Mouse (Mus musculus): ENCODE results near the gene Fgfr2. TPM values are rescaled to one million over a fixed set of nuclear protein-coding genes. Genes with fewer than 3 reads are reported as not detected.

The Fgfr2 gene
- polyA plus RNA-seq, 1 experiment = 0.17 TPM

DNA sequence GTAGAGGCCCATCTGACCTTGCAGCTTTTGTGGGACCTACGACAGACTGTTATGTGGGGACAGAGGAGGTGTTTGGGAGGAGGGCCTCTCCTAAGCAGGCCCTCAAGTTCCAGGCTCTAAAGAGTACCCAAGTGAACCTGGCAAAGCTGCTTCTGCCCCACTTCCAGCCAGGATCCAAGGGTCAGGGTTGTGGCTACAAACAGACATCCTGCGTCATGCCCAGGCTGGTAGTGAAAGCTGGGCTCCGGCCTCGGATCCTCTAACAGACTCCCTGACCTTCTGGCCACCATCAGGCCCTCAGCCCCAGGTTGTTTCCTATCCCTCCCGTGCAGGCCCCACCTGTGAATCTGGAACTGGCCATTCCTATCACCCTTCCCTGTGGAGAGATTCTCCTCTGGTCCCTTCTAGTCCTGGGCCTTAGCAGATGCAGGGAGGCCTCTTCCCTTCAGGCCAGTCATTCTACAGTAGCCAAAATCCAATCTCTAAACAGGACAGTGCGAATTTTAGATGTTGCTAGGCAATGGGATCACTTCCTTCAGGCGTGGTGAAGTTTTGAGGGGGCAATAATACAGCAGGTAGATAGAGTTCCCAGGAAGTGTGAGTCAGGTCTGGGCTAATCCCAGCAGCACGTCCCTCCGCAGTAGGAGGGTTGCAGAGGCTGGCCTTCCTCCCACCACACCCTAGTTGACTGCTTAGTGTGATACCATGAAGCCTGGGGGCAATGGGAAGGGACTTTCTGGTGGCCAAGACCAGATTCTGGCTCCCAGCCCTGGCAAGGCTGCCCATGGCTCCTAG lies 419.4 kb downstream of the Fgfr2 start:
- H3K79me2 ChIP-seq (ENCODE audit: control insufficient read depth, insufficient read depth) = no peaks in the 10 kb centered on the region
- TF ChIP-seq REST (IDR thresholded peaks at IDR 0.05; ENCODE audit: insufficient read depth, insufficient read length) (no peak), MYOG (IDR thresholded peaks at IDR 0.05; ENCODE audit: control insufficient read depth in 1 of 3, insufficient read depth in 1 of 3, insufficient read length in 2 of 3, low read depth in 2 of 3) (peak in 1 of 3 experiments; percentile 9)
- no peak overlapping the region for H3ac ChIP-seq (ENCODE audit: control insufficient read depth, insufficient read length)
- no peaks in the 10 kb centered on the region for H3K27me3 ChIP-seq (ENCODE audit: control insufficient read depth, insufficient read depth, insufficient read length)
- no peak overlapping the region for H3K4me3 ChIP-seq
- no peak overlapping the region for H3K4me2 ChIP-seq (ENCODE audit: low read depth)
- no peaks in the 10 kb centered on the region for H3K36me3 ChIP-seq (ENCODE audit: control insufficient read depth, insufficient read depth)

DNA sequence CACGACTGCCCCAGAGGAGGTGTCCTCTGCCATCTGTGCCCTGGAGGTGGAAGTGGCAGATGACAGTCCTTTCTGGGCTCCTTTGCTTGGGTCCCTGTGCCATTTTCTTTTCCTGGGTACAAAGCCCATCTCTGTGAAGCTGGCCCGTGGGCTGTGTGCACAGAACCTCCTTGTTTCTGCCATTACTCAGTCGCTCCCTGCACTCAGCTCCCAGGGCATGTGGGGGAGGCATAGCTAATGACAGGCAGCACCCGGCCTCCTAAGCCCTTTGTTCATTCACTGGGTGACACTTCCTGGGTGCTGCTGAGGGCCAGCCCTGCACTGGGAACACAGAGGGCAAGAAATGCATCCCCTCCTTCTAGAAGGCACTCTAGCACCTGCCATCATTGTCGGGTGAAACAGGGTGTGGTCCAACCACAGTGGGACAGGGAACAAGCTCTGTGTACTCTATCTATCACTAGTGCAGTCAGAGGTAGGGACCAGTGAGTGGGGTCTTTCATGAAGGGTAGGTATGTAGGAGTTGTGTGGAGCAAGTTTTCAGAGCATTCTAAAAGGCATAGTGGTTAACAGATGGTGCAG lies 420.6 kb downstream of the Fgfr2 start:
- Histone ChIP-seq H3K27me3 (ENCODE audit: control insufficient read depth, insufficient read depth, insufficient read length) (no peaks in the 10 kb centered on the region), H3ac (ENCODE audit: control insufficient read depth, insufficient read length) (no peak overlapping the region), H3K4me3 (no peak overlapping the region), H3K79me2 (ENCODE audit: control insufficient read depth, insufficient read depth) (no peaks in the 10 kb centered on the region), H3K4me2 (ENCODE audit: low read depth) (peak overlapping the region; percentile 8), H3K36me3 (ENCODE audit: control insufficient read depth, insufficient read depth) (no peaks in the 10 kb centered on the region)
- TF ChIP-seq MYOG (IDR thresholded peaks at IDR 0.05; ENCODE audit: control insufficient read depth in 1 of 3, insufficient read depth in 1 of 3, insufficient read length in 2 of 3, low read depth in 2 of 3) = peak in 2 of 3 experiments; percentile 32 to 61
- no peak for TF ChIP-seq TCF3 (IDR thresholded peaks at IDR 0.05; ENCODE audit: insufficient read length, low read depth)
- no peak for TF ChIP-seq POLR2AphosphoS2 (IDR thresholded peaks at IDR 0.05; ENCODE audit: insufficient read length, low read depth)
- peak in 2 of 3 experiments; percentile 15 to 67 for TF ChIP-seq MYOD1 (IDR thresholded peaks at IDR 0.05; ENCODE audit: control insufficient read depth in 1 of 3, insufficient read length in 2 of 3, low read depth in 2 of 3)

DNA sequence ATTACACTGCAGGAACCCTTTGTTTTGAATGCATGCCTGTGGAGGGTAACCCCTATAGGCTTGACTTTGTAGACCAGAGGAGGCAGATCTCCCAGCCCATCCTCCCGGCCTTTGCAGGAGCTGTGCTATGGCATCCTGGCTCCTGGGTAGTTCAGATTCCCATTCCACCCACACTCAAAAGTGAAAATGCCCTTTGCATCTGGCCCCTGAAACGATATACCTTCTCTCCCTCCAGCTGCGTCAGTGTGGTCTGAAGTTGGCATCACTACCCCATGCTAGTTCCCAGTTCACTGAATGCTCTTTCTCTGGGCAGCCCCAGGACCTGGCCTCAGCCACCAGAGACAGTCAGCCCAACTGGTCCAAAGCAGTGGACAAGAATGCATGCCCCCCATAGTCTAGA lies 421.1 kb downstream of the Fgfr2 start:
- Histone ChIP-seq H3K79me2 (ENCODE audit: control insufficient read depth, insufficient read depth) (no peaks in the 10 kb centered on the region), H3ac (ENCODE audit: control insufficient read depth, insufficient read length) (no peak overlapping the region), H3K4me2 (ENCODE audit: low read depth) (peak overlapping the region; percentile 8), H3K27me3 (ENCODE audit: control insufficient read depth, insufficient read depth, insufficient read length) (no peaks in the 10 kb centered on the region), H3K4me3 (no peak overlapping the region), H3K36me3 (ENCODE audit: control insufficient read depth, insufficient read depth) (no peaks in the 10 kb centered on the region)
- TF ChIP-seq MYOD1 (IDR thresholded peaks at IDR 0.05; ENCODE audit: control insufficient read depth in 1 of 3, insufficient read length in 2 of 3, low read depth in 2 of 3) (peak in 1 of 3 experiments; percentile 60), MYOG (IDR thresholded peaks at IDR 0.05; ENCODE audit: control insufficient read depth in 1 of 3, insufficient read depth in 1 of 3, insufficient read length in 2 of 3, low read depth in 2 of 3) (no peak)

DNA sequence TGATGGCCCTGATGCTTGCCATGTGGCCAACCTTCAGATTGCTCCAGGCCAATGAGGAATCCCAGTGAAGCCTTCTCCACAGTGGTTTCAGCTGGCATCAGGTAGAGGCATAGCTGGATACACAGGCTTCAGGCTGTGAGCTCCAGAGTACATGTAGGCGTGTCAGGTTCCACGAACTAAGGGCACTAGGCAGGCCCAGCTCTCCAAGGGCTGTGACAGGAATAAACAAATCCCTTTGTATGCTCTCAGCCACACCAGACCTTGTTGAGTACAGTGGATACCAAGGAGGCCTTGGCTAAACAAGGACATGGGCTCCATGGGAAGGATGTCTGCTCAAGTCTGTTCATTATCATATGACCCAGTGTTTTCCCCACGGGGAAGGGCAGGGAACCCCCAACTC lies 421.7 kb downstream of the Fgfr2 start:
- no peaks in the 10 kb centered on the region for H3K79me2 ChIP-seq (ENCODE audit: control insufficient read depth, insufficient read depth)
- H3ac ChIP-seq (ENCODE audit: control insufficient read depth, insufficient read length) = no peak overlapping the region
- no peak overlapping the region for H3K4me2 ChIP-seq (ENCODE audit: low read depth)
- H3K27me3 ChIP-seq (ENCODE audit: control insufficient read depth, insufficient read depth, insufficient read length) = no peaks in the 10 kb centered on the region
- no peaks in the 10 kb centered on the region for H3K36me3 ChIP-seq (ENCODE audit: control insufficient read depth, insufficient read depth)
- no peak overlapping the region for H3K4me3 ChIP-seq
- peak in 1 of 3 experiments; percentile 2 for TF ChIP-seq MYOD1 (IDR thresholded peaks at IDR 0.05; ENCODE audit: control insufficient read depth in 1 of 3, insufficient read length in 2 of 3, low read depth in 2 of 3)
- TF ChIP-seq USF1 (IDR thresholded peaks at IDR 0.05; ENCODE audit: low read depth) = no peak
- no peak for TF ChIP-seq POLR2A (IDR thresholded peaks at IDR 0.05; ENCODE audit: insufficient read length, low read depth)
- no peak for TF ChIP-seq POLR2AphosphoS2 (IDR thresholded peaks at IDR 0.05; ENCODE audit: insufficient read length, low read depth)

DNA sequence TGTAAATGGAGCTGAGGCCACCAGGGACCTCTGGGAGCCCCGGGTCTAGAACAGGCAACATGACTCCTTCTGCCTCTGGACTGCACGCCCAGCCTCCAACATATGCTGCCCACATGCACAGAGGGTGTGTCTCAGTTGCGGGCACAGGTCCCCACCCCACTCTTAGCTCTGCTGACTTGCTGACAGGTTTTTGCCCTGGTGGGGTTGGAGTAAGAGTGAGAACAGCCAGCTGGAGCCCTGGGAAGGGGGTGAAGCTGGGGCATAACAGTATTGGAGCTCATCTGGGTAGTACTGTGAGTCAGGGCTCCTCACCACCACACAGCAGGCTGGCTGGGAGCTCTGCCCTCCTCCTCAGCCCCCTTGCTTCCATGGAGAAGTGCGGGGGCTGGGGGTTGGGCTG lies 423.0 kb downstream of the Fgfr2 start:
- no peaks in the 10 kb centered on the region for H3K36me3 ChIP-seq (ENCODE audit: control insufficient read depth, insufficient read depth)
- TF ChIP-seq MYOD1 (IDR thresholded peaks at IDR 0.05; ENCODE audit: control insufficient read depth in 1 of 3, insufficient read length in 2 of 3, low read depth in 2 of 3) = peak; percentile 51 to 91 (median 69)
- TF ChIP-seq POLR2AphosphoS2 (IDR thresholded peaks at IDR 0.05; ENCODE audit: insufficient read length, low read depth) = no peak
- peak; percentile 62 for TF ChIP-seq TCF12 (IDR thresholded peaks at IDR 0.05; ENCODE audit: insufficient read depth, poor library complexity, severe bottlenecking)
- TF ChIP-seq MAX (IDR thresholded peaks at IDR 0.05; ENCODE audit: low read depth) = no peak
- peak; percentile 47 to 98 (median 69) for TF ChIP-seq MYOG (IDR thresholded peaks at IDR 0.05; ENCODE audit: control insufficient read depth in 1 of 3, insufficient read depth in 1 of 3, insufficient read length in 2 of 3, low read depth in 2 of 3)
- peak; percentile 77 for TF ChIP-seq TCF3 (IDR thresholded peaks at IDR 0.05; ENCODE audit: insufficient read length, low read depth)
- H3ac ChIP-seq (ENCODE audit: control insufficient read depth, insufficient read length) = no peak overlapping the region
- peak overlapping the region; percentile 30 for H3K4me2 ChIP-seq (ENCODE audit: low read depth)
- H3K27me3 ChIP-seq (ENCODE audit: control insufficient read depth, insufficient read depth, insufficient read length) = no peaks in the 10 kb centered on the region
- no peaks in the 10 kb centered on the region for H3K79me2 ChIP-seq (ENCODE audit: control insufficient read depth, insufficient read depth)
- H3K4me3 ChIP-seq = no peak overlapping the region

DNA sequence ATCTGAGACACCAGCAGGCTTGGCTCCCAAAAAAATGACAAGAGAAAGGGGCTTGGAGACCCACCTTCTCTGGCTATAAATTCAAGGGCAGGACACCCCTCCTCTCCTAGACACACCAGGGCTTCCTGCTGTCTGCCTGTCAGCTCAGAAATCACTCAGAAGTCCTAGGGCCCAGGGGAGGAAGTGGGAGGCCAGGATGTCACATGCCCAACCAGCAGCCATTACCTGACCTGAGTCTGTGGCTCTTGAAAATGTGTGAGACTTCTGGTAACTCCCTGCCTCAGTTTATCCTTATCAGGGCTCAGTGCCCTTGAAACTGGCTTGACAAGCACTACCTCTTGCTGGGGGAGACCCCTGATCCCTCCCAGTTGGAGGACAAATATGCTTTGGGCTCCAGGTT lies 423.5 kb downstream of the Fgfr2 start:
- Histone ChIP-seq H3K79me2 (ENCODE audit: control insufficient read depth, insufficient read depth) (no peaks in the 10 kb centered on the region), H3K4me2 (ENCODE audit: low read depth) (peak overlapping the region; percentile 38), H3ac (ENCODE audit: control insufficient read depth, insufficient read length) (no peak overlapping the region), H3K27me3 (ENCODE audit: control insufficient read depth, insufficient read depth, insufficient read length) (no peaks in the 10 kb centered on the region), H3K4me3 (no peak overlapping the region), H3K36me3 (ENCODE audit: control insufficient read depth, insufficient read depth) (no peaks in the 10 kb centered on the region)
- TF ChIP-seq POLR2AphosphoS2 (IDR thresholded peaks at IDR 0.05; ENCODE audit: insufficient read length, low read depth) = no peak
- TF ChIP-seq TCF3 (IDR thresholded peaks at IDR 0.05; ENCODE audit: insufficient read length, low read depth) = no peak
- no peak for TF ChIP-seq MYOG (IDR thresholded peaks at IDR 0.05; ENCODE audit: control insufficient read depth in 1 of 3, insufficient read depth in 1 of 3, insufficient read length in 2 of 3, low read depth in 2 of 3)
- TF ChIP-seq REST (IDR thresholded peaks at IDR 0.05; ENCODE audit: insufficient read depth, insufficient read length) = no peak
- TF ChIP-seq USF1 (IDR thresholded peaks at IDR 0.05; ENCODE audit: low read depth) = no peak
- TF ChIP-seq POLR2A (IDR thresholded peaks at IDR 0.05; ENCODE audit: insufficient read length, low read depth) = no peak
- TF ChIP-seq CEBPB (IDR thresholded peaks at IDR 0.05; ENCODE audit: insufficient read depth, poor library complexity, severe bottlenecking) = no peak
- TF ChIP-seq TCF12 (IDR thresholded peaks at IDR 0.05; ENCODE audit: insufficient read depth, poor library complexity, severe bottlenecking) = no peak
- no peak for TF ChIP-seq MYOD1 (IDR thresholded peaks at IDR 0.05; ENCODE audit: control insufficient read depth in 1 of 3, insufficient read length in 2 of 3, low read depth in 2 of 3)
- no peak for TF ChIP-seq MAX (IDR thresholded peaks at IDR 0.05; ENCODE audit: low read depth)
- no peak for TF ChIP-seq E2F4 (IDR thresholded peaks at IDR 0.05; ENCODE audit: insufficient read depth)
- TF ChIP-seq SRF (IDR thresholded peaks at IDR 0.05; ENCODE audit: control insufficient read depth, insufficient read length, low read depth) = no peak
